Mouse (Mus musculus) testis, adult 2 months (tissue): ENCODE measurements at regions not wholly inside any gene's neighbourhood (a gene's known extent, or its start where the extent isn't known, plus 50 kb on each side); places are given as distances from the start of the nearest gene placed in this dataset.

Experiments used
- CTCF ChIP-seq: fragments of 200-500 bp; IDR thresholded peaks from 2 replicates; pipeline ENCODE4 v1.5.1; 2012; ENCODE audit warnings: low read depth, mild to moderate bottlenecking, inconsistent platforms, low read length, moderate library complexity; ENCODE audit not compliant: control insufficient read depth, insufficient read depth, insufficient replicate concordance
- POLR2A ChIP-seq: fragments of 200-500 bp; IDR thresholded peaks from 2 replicates; pipeline ENCODE4 v1.6.1; 2012; ENCODE audit warnings: low read depth, mild to moderate bottlenecking, inconsistent platforms, low read length, moderate library complexity; ENCODE audit not compliant: control insufficient read depth

DNA sequence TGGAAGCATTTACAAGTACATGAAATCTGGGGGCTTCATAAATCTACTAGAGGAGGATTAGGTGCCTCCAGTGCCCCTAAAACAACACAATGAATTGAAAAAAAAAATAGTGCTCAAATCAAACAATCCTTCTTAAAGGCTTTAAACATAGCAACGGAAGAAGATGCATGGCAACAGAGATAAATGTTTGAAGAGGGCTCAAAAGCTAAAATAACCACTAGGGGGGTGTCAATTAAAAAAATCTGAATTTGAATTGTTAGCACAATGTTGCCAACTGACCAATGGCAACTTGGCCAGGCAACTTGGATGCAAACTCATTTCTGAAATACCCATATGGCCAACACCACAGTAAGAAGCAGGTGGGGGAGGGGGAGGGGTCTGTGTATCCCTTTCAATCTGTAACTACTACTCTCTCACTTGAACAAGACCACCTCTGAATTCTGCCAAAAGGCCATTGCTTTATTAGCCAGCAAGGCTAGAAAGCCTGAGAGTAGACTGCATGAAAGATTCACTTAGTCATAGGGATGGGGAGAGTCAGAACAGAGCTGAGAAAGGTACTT lies 312.6 kb downstream of the Samd5 start:
- TF ChIP-seq CTCF = no peak
- TF ChIP-seq POLR2A = no peak
